Mouse (Mus musculus) adrenal gland, adult 18-20 months (tissue): ENCODE results near the gene Adad1. TPM values are rescaled to one million over a fixed set of nuclear protein-coding genes. Genes with fewer than 3 reads are reported as not detected.

ENCODE experiments used
- DNase-seq, 2 experiments: peaks; one replicate each; pipeline ENCODE4 v3.0.0; 2021 to 2022; ENCODE audit warnings: low spot score in 2 of 2
- long read RNA-seq, 2 experiments: library from polyadenylated mRNA; stranded (forward); transcript quantifications; one replicate each; pipeline ENCODE4 v2.0.0; 2021
- total RNA-seq, 2 experiments: library from RNA; stranded (reverse); gene quantifications; 1 replicate in 1 of 2; 2 replicates in 1 of 2; pipeline ENCODE4 v1.2.3; 2021

Adad1 gene
- total RNA-seq, result not detected
- long read RNA-seq, experiment 1, result 0 reads
- long read RNA-seq, experiment 2, result 0 reads

GRCm38 (mm10) chr3:37063406-37063805, at the start of gene Adad1:
TSS of gene Adad1 (plus strand) at chr3:37063527.
- no peak for DNase-seq

GRCm38 (mm10) chr3:37037979-37038378, 25.3 kb upstream of the Adad1 start:
- DNase-seq, result no peak

- DNase-seq, result peak in 1 of 2 experiments; percentile 18
These were observed 23.5 kb upstream of the Adad1 start for GRCm38 (mm10) chr3:37039811-37040210.

GRCm38 (mm10) chr3:37051491-37051890, 11.8 kb upstream of the Adad1 start:
- DNase-seq, result no peak

GRCm38 (mm10) chr3:37073211-37073610, 9.9 kb downstream of the Adad1 start:
- DNase-seq, result peak in 1 of 2 experiments; percentile 29

GRCm38 (mm10) chr3:37084860-37085259, 21.5 kb downstream of the Adad1 start:
- DNase-seq, result no peak

- no peak for DNase-seq
These were observed 27.4 kb downstream of the Adad1 start for GRCm38 (mm10) chr3:37090721-37091120.

GRCm38 (mm10) chr3:37125655-37126054, 62.3 kb downstream of the Adad1 start, which contains the start of gene Il2:
TSS of gene Il2 (minus strand) at chr3:37125959.
- DNase-seq, result no peak

GRCm38 (mm10) chr3:37126162-37126561, 62.8 kb downstream of the Adad1 start:
- DNase-seq, result no peak

GRCm38 (mm10) chr3:37128269-37128668, 64.9 kb downstream of the Adad1 start:
- no peak for DNase-seq

GRCm38 (mm10) chr3:37129063-37129462, 65.7 kb downstream of the Adad1 start:
- DNase-seq, result no peak

GRCm38 (mm10) chr3:37137231-37137630, 73.9 kb downstream of the Adad1 start:
- no peak for DNase-seq

GRCm38 (mm10) chr3:37139192-37139591, 75.9 kb downstream of the Adad1 start:
- DNase-seq, result no peak

- DNase-seq, result no peak
These were observed 77.0 kb downstream of the Adad1 start for GRCm38 (mm10) chr3:37140168-37140906.

GRCm38 (mm10) chr3:37141827-37142226, 78.5 kb downstream of the Adad1 start:
- DNase-seq, result no peak

- DNase-seq, result no peak
These were observed 81.7 kb downstream of the Adad1 start for GRCm38 (mm10) chr3:37144979-37145378.

GRCm38 (mm10) chr3:37146406-37146805, 83.1 kb downstream of the Adad1 start:
- no peak for DNase-seq

GRCm38 (mm10) chr3:37146810-37147209, 83.5 kb downstream of the Adad1 start:
- DNase-seq, result no peak

- no peak for DNase-seq
These were observed 88.9 kb downstream of the Adad1 start for GRCm38 (mm10) chr3:37152274-37152673.

- DNase-seq, result no peak
These were observed 89.7 kb downstream of the Adad1 start for GRCm38 (mm10) chr3:37153004-37153403.

GRCm38 (mm10) chr3:37154396-37154795, 91.1 kb downstream of the Adad1 start:
- DNase-seq, result no peak

- DNase-seq, result no peak
These were observed 93.8 kb downstream of the Adad1 start for GRCm38 (mm10) chr3:37157082-37157481.

GRCm38 (mm10) chr3:37158246-37158645, 94.9 kb downstream of the Adad1 start:
- DNase-seq, result no peak
